Mouse (Mus musculus): ENCODE measurements at regions not wholly inside any gene's neighbourhood (a gene's known extent, or its start where the extent isn't known, plus 50 kb on each side); places are given as distances from the start of the nearest gene placed in this dataset.

GRCm38 (mm10) chr19:35302723-35303270, 380.6 kb downstream of the Kif20b start:
- no peak overlapping the region for H3K4me3 ChIP-seq (replicated peaks; ENCODE audit: low read length)
- no peaks in the 10 kb centered on the region for H3K36me3 ChIP-seq (ENCODE audit: insufficient read depth, low read length)
- H3K9me3 ChIP-seq (ENCODE audit: low read length), result no peaks in the 10 kb centered on the region
- H3K4me1 ChIP-seq (replicated peaks; ENCODE audit: low read depth, low read length), result no peaks in the 10 kb centered on the region
- no peak for TF ChIP-seq NANOG (IDR thresholded peaks at IDR 0.05; ENCODE audit: borderline replicate concordance, low read length)
- TF ChIP-seq CTCF (conservative IDR thresholded peaks at IDR 0.05; ENCODE audit: low read length), result no peak
- no peak for TF ChIP-seq POU5F1 (IDR thresholded peaks at IDR 0.05; ENCODE audit: borderline replicate concordance, low read length)
- H3K27me3 ChIP-seq (ENCODE audit: insufficient read depth, low read length), result no peaks in the 10 kb centered on the region
